Mouse (Mus musculus) kidney, embryonic 16.5 days (tissue): ENCODE results near the gene Ncoa3. TPM values are rescaled to one million over a fixed set of nuclear protein-coding genes. Genes with fewer than 3 reads are reported as not detected.
"Not testable (repeated sequence)": the region's sequence is repeated elsewhere in the genome, so short reads cannot be mapped to it uniquely, and the experiment has no call there.

ENCODE experiments used
- ATAC-seq: fragments of 200-750 bp; cut with Nextera tagmentation; 2 replicates; pipeline ENCODE4 v1.8.0; 2017; ENCODE audit warnings: moderate TSS enrichment; ENCODE audit not compliant: low FRiP score, low TSS enrichment
- H3K27ac ChIP-seq: fragments of 300-500 bp; sonication (generic); 2 replicates; pipeline ENCODE4 v1.5.1; 2014; ENCODE audit warnings: low read length
- H3K27me3 ChIP-seq: fragments of 300-500 bp; sonication (generic); 2 replicates; pipeline ENCODE4 v1.6.1; 2014; ENCODE audit warnings: low read length, control low read depth, mixed read lengths; ENCODE audit not compliant: insufficient read depth
- H3K36me3 ChIP-seq: fragments of 300-500 bp; sonication (generic); 2 replicates; pipeline ENCODE4 v1.6.1; 2014; ENCODE audit warnings: low read length, control low read depth, mixed read lengths; ENCODE audit not compliant: insufficient read depth
- H3K4me1 ChIP-seq: fragments of 300-500 bp; sonication (generic); 2 replicates; pipeline ENCODE4 v1.6.1; 2014; ENCODE audit warnings: low read length, control low read depth, mixed read lengths; ENCODE audit not compliant: insufficient read depth
- H3K4me2 ChIP-seq: fragments of 300-500 bp; sonication (generic); replicated peaks from 2 replicates; pipeline ENCODE4 v1.6.1; 2014; ENCODE audit warnings: low read depth, low read length
- H3K4me3 ChIP-seq: fragments of 300-500 bp; sonication (generic); 2 replicates; pipeline ENCODE4 v1.5.1; 2014; ENCODE audit warnings: mild to moderate bottlenecking, low read length
- H3K9ac ChIP-seq: fragments of 300-500 bp; sonication (generic); replicated peaks from 2 replicates; pipeline ENCODE4 v1.6.1; 2014; ENCODE audit warnings: low read length
- H3K9me3 ChIP-seq: fragments of 300-500 bp; sonication (generic); 2 replicates; pipeline ENCODE4 v1.6.1; 2016; ENCODE audit warnings: low read length, control low read depth
- WGBS: fragments of 180-500 bp; shearing (Covaris S2); extraction: QIAGEN DNeasy Blood & Tissue Kit; methylation state at CpG from one replicate; pipeline ENCODE4 v1.1.7; 2014; 5-methylcytosine and 5-hydroxymethylcytosine counted together
- polyA plus RNA-seq: library from polyadenylated mRNA; unstranded; fragments of >200 nt; fragmentation: Nextera tagmentation; extraction: Ambion mirVana; gene quantifications from 2 replicates; pipeline ENCODE4 v1.2.1, GENCODE M21; 2015

Ncoa3 gene
- polyA plus RNA-seq = 19.1 and 22.8 TPM in 2 replicates

GRCm38 (mm10) chr2:165992270-165993172 lies at the start of gene Ncoa3:
Gene Ncoa3 (plus strand): TSS chr2:165992636.
- Histone ChIP-seq H3K27ac (peak within 1 kb of the TSS; percentile 89), H3K27me3 (no peaks in the 10 kb centered on the region), H3K36me3 (no peaks in the 10 kb centered on the region), H3K4me3 (peak within 1 kb of the TSS; percentile 93), H3K9me3 (peaks cover 4% of the 10 kb centered on the region; the same call in 1 of the 2 replicates), H3K9ac (peak within 1 kb of the TSS; percentile 95), H3K4me1 (peaks cover 29% of the 10 kb centered on the region), H3K4me2 (peak within 1 kb of the TSS; percentile 86)
- peak; percentile 97 for ATAC-seq
- 2% methylated on average over 79 of the region's 103 CpGs for WGBS

GRCm38 (mm10) chr2:165943113-165943512 lies 49.3 kb upstream of the Ncoa3 start:
- Histone ChIP-seq H3K9me3 (no peaks in the 10 kb centered on the region), H3K27ac (no peak overlapping the region), H3K4me2 (no peak overlapping the region), H3K27me3 (no peaks in the 10 kb centered on the region), H3K36me3 (no peaks in the 10 kb centered on the region), H3K4me3 (no peak overlapping the region), H3K4me1 (no peaks in the 10 kb centered on the region), H3K9ac (no peak overlapping the region)
- no peak for ATAC-seq
- 91% methylated on average over 2 of the region's 2 CpGs for WGBS

- no peak for ATAC-seq
- Histone ChIP-seq H3K9ac (no peak overlapping the region), H3K27ac (no peak overlapping the region), H3K4me1 (no peaks in the 10 kb centered on the region), H3K9me3 (no peaks in the 10 kb centered on the region), H3K4me3 (no peak overlapping the region), H3K36me3 (no peaks in the 10 kb centered on the region), H3K4me2 (no peak overlapping the region), H3K27me3 (no peaks in the 10 kb centered on the region)
- WGBS = 83% methylated on average over 11 of the region's 11 CpGs
Observed at GRCm38 (mm10) chr2:165944576-165945351, 47.7 kb upstream of the Ncoa3 start.

- 91% methylated on average over 1 of the region's 1 CpGs for WGBS
- ATAC-seq = no peak
Observed at GRCm38 (mm10) chr2:165946046-165946564, 46.3 kb upstream of the Ncoa3 start.

DNA sequence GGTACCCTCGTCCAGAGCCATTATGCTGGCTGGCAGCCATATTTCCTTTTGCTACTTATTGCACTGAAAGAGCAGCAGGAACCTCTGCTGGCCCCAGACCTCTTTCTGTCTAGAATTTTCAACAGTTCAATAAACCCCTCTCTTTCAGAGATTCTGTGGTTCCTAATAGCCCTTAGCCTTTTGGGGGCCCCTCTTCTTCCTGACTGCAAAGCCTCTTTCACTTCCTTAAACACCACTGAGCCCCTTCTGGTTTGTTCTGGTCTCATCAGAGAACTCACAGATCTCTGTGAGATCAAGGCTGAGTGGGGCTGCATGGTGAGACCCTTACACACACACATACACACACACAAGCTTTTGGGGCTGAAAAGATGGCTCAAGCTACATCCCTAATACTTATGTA lies 44.4 kb upstream of the Ncoa3 start:
- Histone ChIP-seq H3K4me2 (no peak overlapping the region), H3K27ac (no peak overlapping the region; the same call in 1 of the 2 replicates), H3K4me3 (no peak overlapping the region), H3K36me3 (no peaks in the 10 kb centered on the region), H3K9ac (no peak overlapping the region), H3K9me3 (no peaks in the 10 kb centered on the region), H3K4me1 (no peaks in the 10 kb centered on the region), H3K27me3 (no peaks in the 10 kb centered on the region)
- no peak; the same call in 1 of the 2 replicates for ATAC-seq
- WGBS = 64% methylated on average over 1 of the region's 1 CpGs

More at GRCm38 (mm10) chr2:165946046-165946564, 46.3 kb upstream of the Ncoa3 start:
- no peaks in the 10 kb centered on the region for H3K36me3 ChIP-seq
- H3K27ac ChIP-seq = no peak overlapping the region
- H3K9ac ChIP-seq = no peak overlapping the region
- H3K4me2 ChIP-seq = no peak overlapping the region
- H3K4me3 ChIP-seq = no peak overlapping the region
- H3K4me1 ChIP-seq = no peaks in the 10 kb centered on the region
- H3K27me3 ChIP-seq = no peaks in the 10 kb centered on the region
- H3K9me3 ChIP-seq = no peaks in the 10 kb centered on the region

DNA sequence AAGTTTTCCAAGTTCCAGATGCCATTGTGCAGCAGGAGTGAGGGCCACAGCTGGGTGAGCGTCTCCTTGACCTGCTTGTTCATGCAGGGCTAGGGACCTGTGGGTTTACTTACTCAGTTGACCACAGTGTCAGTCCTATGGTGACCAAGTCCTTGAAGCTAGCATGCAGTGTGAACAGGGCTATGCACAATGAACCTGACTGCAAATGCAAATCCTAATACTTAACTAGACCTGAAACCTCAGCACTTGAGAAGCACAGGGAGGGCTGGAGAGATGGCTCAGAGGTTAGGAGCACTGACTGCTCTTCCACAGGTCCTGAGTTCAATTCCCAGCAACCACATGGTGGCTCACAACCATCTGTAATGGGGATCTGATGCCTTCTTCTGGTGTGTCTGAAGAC lies 43.7 kb upstream of the Ncoa3 start:
- H3K27ac ChIP-seq, H3K4me3 ChIP-seq, H3K27me3 ChIP-seq, H3K4me1 ChIP-seq, H3K9ac ChIP-seq, H3K36me3 ChIP-seq, H3K9me3 ChIP-seq, ATAC-seq, H3K4me2 ChIP-seq: not testable (repeated sequence)
- 55% methylated on average over 1 of the region's 1 CpGs for WGBS

GRCm38 (mm10) chr2:165949719-165950118 lies 42.7 kb upstream of the Ncoa3 start:
- no peaks in the 10 kb centered on the region for H3K36me3 ChIP-seq
- H3K9ac ChIP-seq = no peak overlapping the region
- peaks cover 6% of the 10 kb centered on the region for H3K4me1 ChIP-seq
- H3K9me3 ChIP-seq = no peaks in the 10 kb centered on the region
- H3K27ac ChIP-seq = no peak overlapping the region
- no peaks in the 10 kb centered on the region for H3K27me3 ChIP-seq
- no peak for ATAC-seq
- H3K4me3 ChIP-seq = no peak overlapping the region
- WGBS = 54% methylated on average over 3 of the region's 3 CpGs
- no peak overlapping the region for H3K4me2 ChIP-seq

DNA sequence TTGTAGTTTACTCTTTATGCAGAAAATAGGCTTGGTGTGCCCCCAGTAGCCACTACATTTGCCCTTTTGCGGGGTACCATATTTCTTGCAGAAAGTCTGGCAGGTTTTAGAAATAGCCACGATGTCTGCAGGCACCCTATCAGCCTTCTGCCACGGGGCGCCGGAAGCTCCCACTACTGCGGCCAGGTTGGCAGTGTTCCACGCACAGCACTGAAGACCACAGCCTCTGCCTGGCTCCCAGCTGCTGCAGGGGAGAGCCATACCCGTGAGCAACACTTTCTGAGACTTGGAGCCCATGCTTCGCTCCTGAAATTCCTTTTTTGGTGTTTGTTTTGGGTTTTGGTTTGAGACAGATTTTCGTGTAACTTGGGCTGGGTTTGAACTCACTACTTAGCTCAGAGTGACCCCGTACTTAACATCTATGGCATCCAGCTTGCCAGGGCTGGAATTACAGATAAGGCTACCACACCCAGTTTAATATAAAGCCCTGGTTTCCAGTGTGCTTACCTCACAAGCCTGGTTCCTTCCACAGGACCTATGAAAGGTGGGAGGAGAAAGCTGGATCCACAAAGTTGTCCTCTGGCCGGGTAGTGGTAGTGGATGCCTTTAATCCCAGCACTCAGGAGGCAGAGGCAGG lies 40.9 kb upstream of the Ncoa3 start:
- 73% methylated on average over 12 of the region's 12 CpGs for WGBS
- H3K4me2 ChIP-seq = no peak overlapping the region
- no peaks in the 10 kb centered on the region for H3K9me3 ChIP-seq
- no peak overlapping the region for H3K9ac ChIP-seq
- no peaks in the 10 kb centered on the region for H3K27me3 ChIP-seq
- H3K4me1 ChIP-seq = peaks cover 18% of the 10 kb centered on the region
- no peak overlapping the region for H3K4me3 ChIP-seq
- H3K36me3 ChIP-seq = no peaks in the 10 kb centered on the region
- no peak for ATAC-seq
- no peak overlapping the region for H3K27ac ChIP-seq

DNA sequence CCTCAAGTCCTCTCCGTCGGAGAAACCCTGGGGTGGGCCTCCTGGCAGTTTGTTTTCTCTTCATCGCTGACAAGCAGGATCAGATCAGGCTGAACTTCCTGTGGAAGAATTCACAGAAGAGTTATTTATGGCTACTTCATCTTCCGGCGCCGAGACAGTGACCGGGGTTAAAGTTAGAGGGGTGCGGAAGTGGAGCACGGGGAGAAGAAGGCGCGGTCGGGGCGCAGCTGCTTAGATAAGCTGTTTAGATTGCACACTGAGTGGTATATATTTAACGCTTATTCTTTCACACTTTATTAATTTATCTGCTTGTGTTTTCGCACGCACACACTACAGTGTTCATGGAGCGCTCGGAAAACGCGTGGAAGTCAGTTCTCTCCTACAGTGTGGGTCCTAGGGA lies 37.6 kb upstream of the Ncoa3 start:
- Histone ChIP-seq H3K36me3 (no peaks in the 10 kb centered on the region), H3K4me1 (peaks cover 20% of the 10 kb centered on the region), H3K9ac (peak overlapping the region; percentile 14; the same call in 1 of the 2 replicates), H3K27me3 (no peaks in the 10 kb centered on the region), H3K4me3 (no peak overlapping the region), H3K27ac (peak overlapping the region; percentile 80), H3K4me2 (peak overlapping the region; percentile 30), H3K9me3 (no peaks in the 10 kb centered on the region)
- ATAC-seq = peak; percentile 49
- 31% methylated on average over 20 of the region's 20 CpGs for WGBS
